ENCODE assay signal across 14 mouse cellular contexts in the genomic region with DNA sequence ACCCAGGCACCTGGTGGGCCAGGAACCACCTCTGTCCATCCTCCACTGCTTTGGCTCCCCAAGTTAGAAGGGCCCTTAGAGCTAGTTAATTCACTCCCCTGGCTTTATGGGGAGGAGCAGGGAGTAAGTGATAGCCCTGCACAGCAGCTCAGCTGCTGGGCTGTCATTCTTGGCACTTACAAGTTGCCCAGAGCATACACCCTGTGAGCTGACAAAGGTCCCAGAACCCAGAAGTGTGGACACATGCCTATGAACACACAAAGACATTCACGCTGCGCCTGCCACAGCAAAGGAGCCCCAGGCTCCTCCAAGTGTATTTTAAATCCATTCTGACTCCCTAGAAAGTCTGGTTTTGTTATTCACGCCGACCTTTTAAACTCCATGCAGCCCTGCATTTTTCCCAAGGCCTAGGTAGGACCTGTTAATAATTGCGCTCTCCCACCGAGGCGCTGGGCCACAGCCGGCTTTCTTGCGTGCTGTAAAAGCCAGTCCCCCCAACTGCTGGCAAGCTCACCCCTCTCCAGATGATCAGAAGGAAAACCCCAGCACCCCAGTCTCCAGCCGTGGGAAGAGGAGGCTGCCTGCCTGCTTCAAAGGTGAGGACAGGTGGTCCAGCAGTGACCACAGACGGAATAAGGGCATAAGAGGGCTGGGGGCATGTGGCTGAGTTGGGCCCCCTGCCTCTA.
DNase-seq lines count a peak whose midpoint lies in the region; ATAC-seq and TF ChIP-seq lines count a peak whose summit lies in the region.
"Had no signal": no experiment of that assay in that cellular context is flagged by ENCODE, and none has a peak within 500 bp of the region (broad histone marks: within the 10 kb centered on the region; RNA-seq: fewer than 3 reads in every experiment).

No protein-coding gene starts in this region.

- H3K9me3 ChIP-seq in forebrain, embryonic 11.5 days (ENCODE audit: control insufficient read depth, low read length), result no peaks in the 10 kb centered on the region
- H3K9me3 ChIP-seq in forebrain, postnatal 0 days (ENCODE audit: low read length), result no peaks in the 10 kb centered on the region
- no peaks in the 10 kb centered on the region for H3K9me3 ChIP-seq in hindbrain, embryonic 13.5 days
- H3K9me3 ChIP-seq in hindbrain, embryonic 14.5 days (ENCODE audit: control insufficient read depth, low read length), result no peaks in the 10 kb centered on the region
- no peaks in the 10 kb centered on the region for H3K9me3 ChIP-seq in midbrain, embryonic 13.5 days
- H3K9me3 ChIP-seq in midbrain, embryonic 11.5 days (ENCODE audit: control insufficient read depth, low read length), result no peaks in the 10 kb centered on the region
- no peaks in the 10 kb centered on the region for H3K9me3 ChIP-seq in midbrain, embryonic 15.5 days

- no peak overlapping the region for H3K4me3 ChIP-seq in forebrain, embryonic 11.5 days (ENCODE audit: low read depth, low read length)
- H3K4me3 ChIP-seq in forebrain, postnatal 0 days (ENCODE audit: low read depth, low read length), result no peak overlapping the region
- no peak overlapping the region for H3K4me3 ChIP-seq in hindbrain, embryonic 13.5 days
- no peak overlapping the region for H3K4me3 ChIP-seq in hindbrain, embryonic 14.5 days (replicated peaks; ENCODE audit: low read length)
- no peak overlapping the region for H3K4me3 ChIP-seq in midbrain, embryonic 13.5 days (replicated peaks)
- H3K4me3 ChIP-seq in midbrain, embryonic 11.5 days (ENCODE audit: low read depth, low read length), result no peak overlapping the region
- H3K4me3 ChIP-seq in midbrain, embryonic 15.5 days, result no peak overlapping the region

- no peaks in the 10 kb centered on the region for H3K36me3 ChIP-seq in forebrain, embryonic 11.5 days (ENCODE audit: control insufficient read depth, insufficient read depth, low read length)
- no peaks in the 10 kb centered on the region for H3K36me3 ChIP-seq in forebrain, postnatal 0 days (ENCODE audit: insufficient read depth)
- H3K36me3 ChIP-seq in hindbrain, embryonic 13.5 days, result no peaks in the 10 kb centered on the region
- no peaks in the 10 kb centered on the region for H3K36me3 ChIP-seq in hindbrain, embryonic 14.5 days (replicated peaks; ENCODE audit: control insufficient read depth, insufficient read depth)
- no peaks in the 10 kb centered on the region for H3K36me3 ChIP-seq in midbrain, embryonic 13.5 days
- H3K36me3 ChIP-seq in midbrain, embryonic 11.5 days (ENCODE audit: control insufficient read depth, insufficient read depth, low read length), result no peaks in the 10 kb centered on the region
- H3K36me3 ChIP-seq in midbrain, embryonic 15.5 days (replicated peaks), result no peaks in the 10 kb centered on the region

- peak; percentile 47 for DNase-seq in forebrain, embryonic 11.5 days (ENCODE audit: low spot score)
- DNase-seq in forebrain, postnatal 0 days, result no peak
- no peak for DNase-seq in hindbrain, embryonic 14.5 days (ENCODE audit: low spot score)
- no peak for DNase-seq in midbrain, embryonic 11.5 days (ENCODE audit: low spot score, missing footprints)
- DNase-seq: adrenal gland, adult 8-10 months; cerebellum, postnatal 10 days; gastrocnemius, postnatal 10 days; lung, adult 18-20 months; thymus, adult 18-20 months had no signal

- no peaks in the 10 kb centered on the region for H3K27me3 ChIP-seq in forebrain, embryonic 11.5 days (ENCODE audit: control insufficient read depth, insufficient read depth, low read length)
- H3K27me3 ChIP-seq in forebrain, postnatal 0 days (ENCODE audit: insufficient read depth, low read length), result no peaks in the 10 kb centered on the region
- no peaks in the 10 kb centered on the region for H3K27me3 ChIP-seq in hindbrain, embryonic 13.5 days
- no peaks in the 10 kb centered on the region for H3K27me3 ChIP-seq in hindbrain, embryonic 14.5 days (ENCODE audit: control insufficient read depth, insufficient read depth, low read length)
- no peaks in the 10 kb centered on the region for H3K27me3 ChIP-seq in midbrain, embryonic 13.5 days
- H3K27me3 ChIP-seq in midbrain, embryonic 11.5 days (ENCODE audit: control insufficient read depth, insufficient read depth, low read length), result no peaks in the 10 kb centered on the region
- H3K27me3 ChIP-seq in midbrain, embryonic 15.5 days (replicated peaks), result no peaks in the 10 kb centered on the region

- no peak overlapping the region for H3K4me2 ChIP-seq in forebrain, embryonic 11.5 days (ENCODE audit: low read depth, low read length, severe bottlenecking)
- no peak overlapping the region for H3K4me2 ChIP-seq in forebrain, postnatal 0 days (ENCODE audit: low read depth)
- H3K4me2 ChIP-seq in hindbrain, embryonic 13.5 days, result no peak overlapping the region
- H3K4me2 ChIP-seq in hindbrain, embryonic 14.5 days (replicated peaks), result no peak overlapping the region
- no peak overlapping the region for H3K4me2 ChIP-seq in midbrain, embryonic 13.5 days (replicated peaks)
- H3K4me2 ChIP-seq in midbrain, embryonic 11.5 days, result no peak overlapping the region
- no peak overlapping the region for H3K4me2 ChIP-seq in midbrain, embryonic 15.5 days

- TF ChIP-seq CTCF in forebrain, postnatal 0 days (IDR thresholded peaks at IDR 0.05; ENCODE audit: low read depth), result no peak

- no peaks in the 10 kb centered on the region for H3K4me1 ChIP-seq in forebrain, embryonic 11.5 days (replicated peaks; ENCODE audit: control insufficient read depth, insufficient read depth, low read length)
- H3K4me1 ChIP-seq in forebrain, postnatal 0 days (ENCODE audit: insufficient read depth), result no peaks in the 10 kb centered on the region
- peaks cover 8% of the 10 kb centered on the region for H3K4me1 ChIP-seq in hindbrain, embryonic 13.5 days (replicated peaks)
- 0 out of 2 replicates have a peak, but pooled peaks cover 7% of the 10 kb centered on the region for H3K4me1 ChIP-seq in hindbrain, embryonic 14.5 days (replicated peaks; ENCODE audit: control insufficient read depth, insufficient read depth, low read length)
- H3K4me1 ChIP-seq in midbrain, embryonic 13.5 days (replicated peaks), result 0 out of 2 replicates have a peak, but pooled peaks cover 5% of the 10 kb centered on the region
- peaks cover 4% of the 10 kb centered on the region; the same call in 1 of the 2 replicates for H3K4me1 ChIP-seq in midbrain, embryonic 11.5 days (ENCODE audit: control insufficient read depth, insufficient read depth, low read length)
- H3K4me1 ChIP-seq in midbrain, embryonic 15.5 days, result peaks cover 7% of the 10 kb centered on the region

- 52% methylated on average over 11 of the region's 11 CpGs for WGBS in forebrain, embryonic 11.5 days
- 50% methylated on average over 11 of the region's 11 CpGs for WGBS in forebrain, postnatal 0 days
- 35% methylated on average over 11 of the region's 11 CpGs for WGBS in hindbrain, embryonic 13.5 days
- WGBS in hindbrain, embryonic 14.5 days, result 32% methylated on average over 11 of the region's 11 CpGs
- whole genome bisulfite sequencing in midbrain, embryonic 13.5 days, result 43% methylated on average over 11 of the region's 11 CpGs
- WGBS in midbrain, embryonic 11.5 days, result 50% methylated on average over 11 of the region's 11 CpGs
- WGBS in midbrain, embryonic 15.5 days, result 43% methylated on average over 11 of the region's 11 CpGs

- no peak for ATAC-seq in forebrain, embryonic 11.5 days (replicated peaks; ENCODE audit: low FRiP score)
- no peak for ATAC-seq in forebrain, postnatal 0 days
- no peak for ATAC-seq in hindbrain, embryonic 13.5 days (ENCODE audit: low FRiP score)
- no peak for ATAC-seq in hindbrain, embryonic 14.5 days (ENCODE audit: low FRiP score)
- ATAC-seq in midbrain, embryonic 13.5 days, result peak; percentile 62
- no peak for ATAC-seq in midbrain, embryonic 11.5 days (ENCODE audit: low FRiP score)
- ATAC-seq in midbrain, embryonic 15.5 days (replicated peaks), result peak; percentile 58; the same call in 1 of the 2 replicates
- ATAC-seq in granulocyte monocyte progenitor cell, adult 5-6 weeks (replicated peaks; ENCODE audit: poor library complexity, severe bottlenecking), result no peak

- no peak overlapping the region for H3K27ac ChIP-seq in forebrain, embryonic 11.5 days (ENCODE audit: low read depth, low read length)
- H3K27ac ChIP-seq in forebrain, postnatal 0 days (ENCODE audit: low read depth, low read length), result no peak overlapping the region
- peak overlapping the region; percentile 48; the same call in 1 of the 2 replicates for H3K27ac ChIP-seq in hindbrain, embryonic 13.5 days
- H3K27ac ChIP-seq in hindbrain, embryonic 14.5 days, result no peak overlapping the region
- H3K27ac ChIP-seq in midbrain, embryonic 13.5 days, result no peak overlapping the region
- H3K27ac ChIP-seq in midbrain, embryonic 11.5 days (ENCODE audit: low read depth, low read length), result no peak overlapping the region; the same call in 1 of the 2 replicates
- no peak overlapping the region for H3K27ac ChIP-seq in midbrain, embryonic 15.5 days
- H3K27ac ChIP-seq: macrophage had no signal

- H3K9ac ChIP-seq in forebrain, embryonic 11.5 days (ENCODE audit: low read length), result no peak overlapping the region
- no peak overlapping the region for H3K9ac ChIP-seq in forebrain, postnatal 0 days
- H3K9ac ChIP-seq in hindbrain, embryonic 13.5 days, result 0 out of 2 replicates have a peak overlapping the region, but pooled peaks have one; percentile 24
- H3K9ac ChIP-seq in hindbrain, embryonic 14.5 days, result no peak overlapping the region
- H3K9ac ChIP-seq in midbrain, embryonic 13.5 days (replicated peaks), result no peak overlapping the region
- H3K9ac ChIP-seq in midbrain, embryonic 11.5 days (ENCODE audit: low read length), result no peak overlapping the region
- no peak overlapping the region for H3K9ac ChIP-seq in midbrain, embryonic 15.5 days

Comparison
In these comparisons a context has a peak if more than half of its experiments do, and no peak if none do; other contexts are left out.
1. ATAC-seq: peak in midbrain, embryonic 13.5 days (single experiment) and midbrain, embryonic 15.5 days (single experiment); none in forebrain, embryonic 11.5 days (single experiment), forebrain, postnatal 0 days (single experiment), hindbrain, embryonic 13.5 days (single experiment), hindbrain, embryonic 14.5 days (single experiment), midbrain, embryonic 11.5 days (single experiment) and granulocyte monocyte progenitor cell, adult 5-6 weeks (single experiment).